Mouse (Mus musculus) embryonic fibroblast, embryonic 13.5 days (primary cell): ENCODE measurements around the gene Irf2bp1. TPM values are rescaled to one million over a fixed set of nuclear protein-coding genes. Genes with fewer than 3 reads are reported as not detected.
A peak's percentile ranks its signal among the peaks of the same experiment; 100 is the strongest.

ENCODE experiments used
- H3K27ac ChIP-seq: 2 replicates; pipeline ENCODE4 v1.5.1; 2012; ENCODE audit warnings: low read length, control low read depth, inconsistent platforms; ENCODE audit not compliant: insufficient read depth
- H3K4me1 ChIP-seq: 2 replicates; pipeline ENCODE4 v1.6.1; 2011; ENCODE audit warnings: low read length; ENCODE audit not compliant: control insufficient read depth, insufficient read depth
- H3K4me3 ChIP-seq: 2 replicates; pipeline ENCODE4 v1.5.1; 2011; ENCODE audit warnings: mild to moderate bottlenecking, control low read depth, low read length; ENCODE audit not compliant: insufficient read depth
- CTCF ChIP-seq: IDR thresholded peaks from 2 replicates; pipeline ENCODE4 v1.5.1; 2011; ENCODE audit warnings: mild to moderate bottlenecking, control low read depth, low read length, moderate library complexity, borderline replicate concordance; ENCODE audit not compliant: insufficient read depth
- POLR2A ChIP-seq: IDR thresholded peaks from 2 replicates; pipeline ENCODE4 v1.6.1; 2011; ENCODE audit warnings: low read depth, mild to moderate bottlenecking, control low read depth, low read length, moderate library complexity
- polyA plus RNA-seq: library from polyadenylated mRNA; stranded (reverse); fragments of >200 nt; gene quantifications from 2 replicates; pipeline ENCODE4 v1.2.4, GENCODE M21; 2011; ENCODE audit warnings: low read depth; ENCODE audit not compliant: missing spikeins, insufficient read length

Gene Irf2bp1
- polyA plus RNA-seq, 1 experiment = 15.6 TPM

DNA sequence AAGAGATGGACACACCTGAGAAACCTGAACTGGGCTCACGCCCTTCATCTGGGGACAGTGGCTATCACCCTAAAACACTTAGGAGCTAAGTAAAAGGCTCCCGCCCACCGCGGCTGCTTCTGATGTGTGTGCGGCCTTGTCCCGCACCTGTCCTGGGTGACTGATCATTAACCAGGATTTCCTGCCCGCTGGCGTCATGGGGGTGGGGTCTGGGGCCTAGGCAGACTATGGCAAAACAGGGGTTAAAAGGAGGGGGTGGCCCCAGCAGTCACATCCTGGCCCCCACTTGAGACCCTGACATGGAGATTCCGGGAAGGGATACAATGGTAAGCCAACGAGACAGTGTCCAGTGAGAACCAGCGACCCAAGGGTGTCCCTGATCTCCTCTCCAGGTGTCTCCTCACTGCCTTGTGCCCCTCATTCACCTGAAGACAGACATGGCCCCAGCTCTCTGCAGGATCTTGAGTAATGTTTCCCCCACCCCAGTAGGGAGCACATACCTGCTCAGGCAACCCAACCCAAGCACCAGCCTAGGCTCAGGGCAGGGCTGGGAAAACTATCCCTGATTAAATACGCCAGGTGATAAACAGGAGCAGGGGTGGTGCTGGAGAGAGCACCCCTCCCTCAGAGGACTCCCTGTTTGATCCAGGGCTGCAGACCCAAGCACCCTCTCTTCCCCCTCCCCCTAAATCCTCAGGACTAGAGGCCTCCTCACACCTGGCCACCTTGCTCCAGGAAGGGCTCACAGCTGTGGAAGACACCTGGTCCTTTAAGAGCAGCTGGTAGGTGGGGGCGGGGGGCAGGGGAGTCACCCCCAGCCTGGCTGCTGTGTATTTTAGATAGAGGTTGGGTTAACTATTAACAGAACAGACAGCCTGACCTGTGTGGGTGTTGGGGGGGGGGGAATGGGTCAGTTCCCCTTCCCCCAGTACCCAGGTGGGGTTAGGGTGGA, 3.5 kb downstream of the Irf2bp1 start:
- Histone ChIP-seq H3K4me3 (no peak overlapping the region), H3K4me1 (peaks cover 5% of the 10 kb centered on the region; the same call in 1 of the 2 replicates)

DNA sequence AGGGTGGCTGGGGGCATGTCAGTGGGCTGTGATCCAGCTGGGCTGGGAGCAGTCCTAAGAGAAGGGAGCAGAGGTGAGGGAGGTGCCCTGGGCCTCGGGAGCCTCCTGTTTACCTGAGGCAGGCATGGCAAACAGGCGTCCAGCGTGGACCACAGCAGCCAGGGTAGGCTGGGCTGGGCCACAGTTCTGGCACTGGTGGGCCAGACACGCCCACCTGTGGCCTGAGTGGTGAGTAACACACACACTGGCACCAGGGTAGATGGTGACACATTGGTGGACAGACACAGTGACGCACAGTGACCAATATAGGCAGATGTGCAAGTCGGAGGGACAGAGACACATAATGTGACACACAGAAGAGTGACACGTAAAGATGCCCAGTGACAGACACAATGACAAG, 6.7 kb downstream of the Irf2bp1 start:
- Histone ChIP-seq H3K27ac (no peak overlapping the region), H3K4me1 (peaks cover 1% of the 10 kb centered on the region; the same call in 1 of the 2 replicates), H3K4me3 (no peak overlapping the region)
- TF ChIP-seq POLR2A = no peak
- TF ChIP-seq CTCF = no peak

More for the DNA sequence above, 3.5 kb downstream of the Irf2bp1 start:
- H3K27ac ChIP-seq = no peak overlapping the region
- TF ChIP-seq CTCF = no peak
- TF ChIP-seq POLR2A = no peak

DNA sequence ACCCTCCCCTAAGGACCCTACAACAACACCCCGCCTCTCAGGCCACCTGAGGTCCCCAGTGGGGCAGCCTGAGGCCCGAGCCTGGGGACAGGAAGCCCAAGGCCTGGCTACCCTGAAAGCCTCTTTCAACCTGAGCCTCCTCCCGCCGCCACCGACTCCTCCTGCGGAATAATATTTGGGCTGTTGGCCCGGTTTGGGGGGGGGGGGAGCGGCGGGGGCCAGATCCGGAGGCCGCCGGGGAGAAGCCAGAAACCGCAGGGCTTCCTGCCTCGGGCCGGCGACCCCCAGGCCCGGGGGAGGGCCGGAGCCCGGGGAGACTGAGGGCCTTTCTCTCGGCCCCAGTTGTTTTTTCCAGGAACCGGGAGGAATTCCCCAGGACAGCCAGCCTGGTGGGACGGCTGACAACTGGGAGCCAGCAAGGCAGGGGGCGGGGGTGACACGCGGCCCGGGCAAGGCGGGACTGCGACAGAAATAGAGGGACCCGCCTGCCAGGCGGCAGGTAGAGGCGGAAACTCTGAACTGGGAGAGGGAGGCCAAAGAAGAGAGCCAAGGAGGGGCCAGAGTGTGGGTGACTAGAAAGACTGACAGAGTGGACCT, 8.3 kb downstream of the Irf2bp1 start:
- Histone ChIP-seq H3K4me1 (no peaks in the 10 kb centered on the region), H3K4me3 (no peak overlapping the region), H3K27ac (no peak overlapping the region)
- TF ChIP-seq POLR2A (no peak), CTCF (no peak)

DNA sequence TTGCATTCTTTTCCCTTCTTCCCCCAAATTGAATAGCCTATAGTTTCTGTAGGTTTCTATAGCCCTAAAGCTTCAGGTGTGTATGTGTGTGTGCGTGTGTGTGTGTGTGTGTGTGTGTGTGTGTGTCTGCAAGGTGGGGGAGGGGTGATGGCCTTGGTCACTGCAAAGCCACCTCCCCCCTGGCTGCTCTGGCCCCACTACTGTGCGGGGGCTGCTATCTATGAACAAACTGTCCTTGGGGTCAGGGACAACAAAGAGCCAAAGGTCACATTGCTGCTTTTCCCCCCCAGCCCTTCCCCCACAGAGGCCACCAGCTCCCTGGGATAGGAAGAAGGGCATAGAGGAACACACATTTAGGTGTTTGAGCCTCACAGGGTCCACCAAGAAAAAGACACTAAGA, 9.0 kb downstream of the Irf2bp1 start:
- Histone ChIP-seq H3K4me1 (no peaks in the 10 kb centered on the region), H3K27ac (no peak overlapping the region), H3K4me3 (no peak overlapping the region)
- TF ChIP-seq CTCF (no peak), POLR2A (no peak)

DNA sequence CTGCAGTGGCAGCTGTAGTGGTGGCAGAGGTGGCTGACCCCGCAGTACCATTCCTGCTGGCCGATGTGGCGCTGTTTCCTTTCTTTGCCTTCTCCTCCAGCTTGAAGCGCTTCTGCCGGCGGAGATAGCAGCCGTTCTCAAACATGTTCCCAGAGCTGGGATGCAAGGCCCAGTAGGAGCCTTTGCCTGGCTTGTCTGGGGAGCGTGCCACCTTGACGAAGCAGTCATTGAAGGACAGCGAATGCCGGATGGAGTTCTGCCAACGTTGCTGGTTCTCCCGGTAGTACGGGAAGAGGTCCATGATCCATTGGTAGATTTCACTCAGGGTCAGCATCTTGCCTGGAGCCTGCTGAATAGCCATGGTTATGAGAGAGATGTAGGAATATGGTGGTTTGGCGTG, 10.6 kb downstream of the Irf2bp1 start:
- no peaks in the 10 kb centered on the region for H3K4me1 ChIP-seq
- no peak overlapping the region for H3K4me3 ChIP-seq
- TF ChIP-seq POLR2A = no peak
- no peak for TF ChIP-seq CTCF
- H3K27ac ChIP-seq = no peak overlapping the region

DNA sequence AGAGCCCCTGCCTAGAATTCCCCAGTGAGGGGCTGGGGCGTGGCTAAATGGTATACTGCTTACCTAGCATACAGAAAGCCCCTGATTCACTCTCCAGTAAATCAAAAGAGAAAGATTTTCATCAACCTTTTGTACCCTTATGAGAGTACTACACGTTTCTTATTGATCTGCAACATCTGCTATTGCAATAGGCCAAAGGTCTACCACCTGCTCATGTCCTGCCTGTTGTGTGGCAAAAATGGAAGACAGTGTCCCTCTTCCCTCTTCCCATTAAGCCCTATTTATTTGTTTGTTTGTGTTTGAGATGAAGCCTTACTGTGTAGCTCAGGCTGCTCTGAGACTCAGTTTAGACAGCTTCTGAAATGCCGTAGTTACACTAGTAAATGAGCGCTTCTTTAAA, 12.2 kb downstream of the Irf2bp1 start:
- Histone ChIP-seq H3K4me3 (no peak overlapping the region), H3K27ac (no peak overlapping the region), H3K4me1 (no peaks in the 10 kb centered on the region)
- TF ChIP-seq CTCF = no peak
- TF ChIP-seq POLR2A = no peak

DNA sequence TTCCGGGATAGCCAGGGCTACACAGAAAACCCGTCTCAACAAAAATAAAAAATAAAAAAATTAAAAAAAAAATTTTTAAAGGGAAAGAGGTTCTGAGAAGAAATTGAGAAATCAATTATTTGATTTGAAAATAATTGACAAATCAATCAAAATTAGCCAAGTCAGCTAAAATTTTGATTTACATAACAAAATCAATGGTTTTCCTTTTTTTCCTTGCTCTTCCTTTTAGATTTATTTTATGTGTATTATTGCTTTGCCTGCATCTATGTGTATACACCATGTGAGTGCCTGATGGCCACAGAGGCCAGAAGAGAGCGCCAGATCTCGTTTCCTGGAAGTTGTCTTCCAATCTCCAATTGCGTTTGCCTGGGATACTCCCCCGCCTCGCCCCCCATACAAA, 14.1 kb downstream of the Irf2bp1 start:
- Histone ChIP-seq H3K4me3 (no peak overlapping the region), H3K4me1 (no peaks in the 10 kb centered on the region), H3K27ac (no peak overlapping the region)
- no peak for TF ChIP-seq POLR2A
- TF ChIP-seq CTCF = no peak

DNA sequence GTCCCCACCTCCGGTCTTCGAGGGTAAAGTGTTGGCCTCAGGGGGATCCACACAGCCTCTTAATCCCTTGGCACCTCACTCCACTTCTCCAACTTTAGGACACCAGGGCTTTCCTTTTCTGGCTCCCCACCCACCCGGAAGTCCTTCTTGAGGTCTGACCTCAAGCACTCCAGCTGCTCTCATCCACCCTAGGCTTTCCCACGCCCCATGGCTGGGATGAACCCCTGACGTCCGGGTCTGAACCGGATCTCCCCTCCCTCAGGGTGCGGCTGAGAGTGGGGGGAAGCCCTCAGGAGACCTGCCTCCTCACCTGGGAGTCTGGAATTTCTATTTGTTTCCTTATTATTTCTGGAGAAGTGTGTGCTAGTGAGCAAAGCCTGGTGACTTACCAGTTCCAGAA, 17.2 kb downstream of the Irf2bp1 start:
- no peak overlapping the region for H3K27ac ChIP-seq
- peaks cover 4% of the 10 kb centered on the region; the same call in 1 of the 2 replicates for H3K4me1 ChIP-seq
- no peak overlapping the region for H3K4me3 ChIP-seq
- TF ChIP-seq CTCF (no peak), POLR2A (no peak)

DNA sequence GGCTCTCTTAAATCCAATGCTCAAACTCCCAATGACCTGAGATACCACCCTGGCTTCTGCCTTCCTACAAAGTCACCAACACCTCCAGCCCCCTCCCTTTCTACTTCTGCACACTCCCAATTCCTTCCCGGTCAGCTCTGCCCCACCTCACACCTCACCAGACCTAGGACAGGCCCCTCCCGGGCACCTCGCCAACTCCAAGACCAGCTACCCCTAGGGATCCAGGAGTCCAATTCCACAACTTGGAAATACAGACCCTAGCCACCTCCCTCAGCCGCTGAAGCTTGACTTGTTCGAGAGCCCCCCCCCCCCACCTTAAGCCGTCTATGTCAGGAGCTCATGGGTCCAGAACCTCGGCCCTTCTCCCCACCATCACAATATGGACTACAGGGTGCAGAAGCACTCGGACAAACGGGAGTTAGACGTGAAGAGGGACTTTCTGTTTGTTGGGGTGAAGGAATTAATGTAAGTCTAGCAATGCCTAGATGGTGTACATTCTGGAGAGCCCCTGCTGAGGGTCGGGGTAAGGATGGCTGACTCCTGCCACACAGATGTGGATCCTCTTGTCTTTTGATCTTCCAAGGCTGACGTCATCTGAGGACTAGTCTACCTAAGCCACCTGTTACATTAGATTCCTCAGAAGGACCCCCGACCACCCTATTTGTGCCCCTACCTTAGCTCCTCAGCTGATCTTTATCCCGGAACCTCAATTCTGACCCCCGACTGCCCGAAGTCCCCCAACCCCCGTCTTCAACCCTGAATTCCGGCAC, 18.5 kb downstream of the Irf2bp1 start:
- peaks cover 4% of the 10 kb centered on the region; the same call in 1 of the 2 replicates for H3K4me1 ChIP-seq
- no peak overlapping the region for H3K4me3 ChIP-seq
- TF ChIP-seq POLR2A (no peak), CTCF (no peak)
- no peak overlapping the region for H3K27ac ChIP-seq

DNA sequence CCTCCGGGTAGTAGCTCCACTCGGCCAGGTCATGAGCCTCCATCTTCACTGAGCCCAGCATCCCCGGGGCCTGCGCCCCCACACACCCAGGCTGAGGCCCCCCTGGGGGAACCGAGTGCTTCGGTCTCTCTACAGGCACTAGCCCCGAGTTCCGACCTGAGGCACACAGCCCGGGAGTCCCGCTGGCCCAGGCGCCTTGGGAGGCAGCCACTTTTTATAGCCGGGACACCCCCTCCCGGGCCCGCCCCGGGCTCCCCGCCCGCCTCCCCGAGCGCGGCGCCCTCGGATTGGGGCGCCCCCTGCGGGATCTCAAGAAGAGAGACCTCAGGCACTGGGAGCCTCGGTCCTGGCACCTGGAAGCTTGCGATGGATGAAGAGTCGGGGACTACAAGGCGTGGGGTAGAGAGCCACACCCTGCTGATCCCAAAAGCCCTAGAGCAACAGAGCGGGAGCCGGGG, 19.5 kb downstream of the Irf2bp1 start, which contains the start of gene Foxa3:
Gene Foxa3 (minus strand): TSS at position 182 of the 458 bp plus-strand sequence.
- TF ChIP-seq POLR2A (no peak), CTCF (no peak)
- Histone ChIP-seq H3K4me1 (peaks cover 7% of the 10 kb centered on the region), H3K4me3 (peak within 1 kb of the TSS; percentile 92), H3K27ac (no peak within 1 kb of the TSS)
